Mouse (Mus musculus) heart, postnatal 0 days (tissue): ENCODE measurements around the gene Chst1. TPM values are rescaled to one million over a fixed set of nuclear protein-coding genes. Genes with fewer than 3 reads are reported as not detected.

Source experiments
- ATAC-seq: fragments of 200-750 bp; cut with Nextera tagmentation; 2 replicates; pipeline ENCODE4 v1.8.0; 2017; ENCODE audit warnings: low read depth, moderate number of reproducible peaks, moderate library complexity; ENCODE audit not compliant: insufficient read depth
- DNase-seq: peaks from one replicate; pipeline ENCODE4 v3.0.0-alpha.2; 2016; ENCODE audit warnings: low spot score
- H3K27ac ChIP-seq: fragments of 300-500 bp; sonication (generic); 2 replicates; pipeline ENCODE4 v1.5.1; 2014; ENCODE audit warnings: low read depth, mild to moderate bottlenecking
- H3K27me3 ChIP-seq: fragments of 300-500 bp; sonication (generic); 2 replicates; pipeline ENCODE4 v1.6.1; 2014; ENCODE audit warnings: low read length, mixed read lengths; ENCODE audit not compliant: control insufficient read depth, insufficient read depth
- H3K36me3 ChIP-seq: fragments of 300-500 bp; sonication (generic); replicated peaks from 2 replicates; pipeline ENCODE4 v1.6.1; 2014; ENCODE audit warnings: low read length, mixed read lengths; ENCODE audit not compliant: control insufficient read depth, insufficient read depth
- H3K4me1 ChIP-seq: fragments of 300-500 bp; sonication (generic); 2 replicates; pipeline ENCODE4 v1.6.1; 2014; ENCODE audit warnings: antibody characterized with exemption; ENCODE audit not compliant: control insufficient read depth, insufficient read depth
- H3K4me2 ChIP-seq: fragments of 300-500 bp; sonication (generic); 2 replicates; pipeline ENCODE4 v1.6.1; 2014; ENCODE audit warnings: low read depth, mild to moderate bottlenecking, low read length, moderate library complexity
- H3K4me3 ChIP-seq: fragments of 300-500 bp; sonication (generic); 2 replicates; pipeline ENCODE4 v1.5.1; 2014; ENCODE audit warnings: low read depth, low read length
- H3K9ac ChIP-seq: fragments of 300-500 bp; sonication (generic); replicated peaks from 2 replicates; pipeline ENCODE4 v1.6.1; 2014; ENCODE audit warnings: low read depth, low read length, mixed read lengths
- H3K9me3 ChIP-seq: fragments of 300-500 bp; sonication (generic); replicated peaks from 2 replicates; pipeline ENCODE4 v1.6.1; 2016; ENCODE audit warnings: low read length; ENCODE audit not compliant: control insufficient read depth
- CTCF ChIP-seq: IDR thresholded peaks from 2 replicates; pipeline ENCODE4 v1.5.1; 2016; ENCODE audit warnings: antibody characterized with exemption, control low read depth, low read depth
- EP300 ChIP-seq: IDR thresholded peaks from 2 replicates; pipeline ENCODE4 v1.6.1; 2016; ENCODE audit warnings: antibody characterized with exemption, low read depth
- WGBS: fragments of 180-500 bp; shearing (Covaris S2); extraction: QIAGEN DNeasy Blood & Tissue Kit; methylation state at CpG from one replicate; pipeline ENCODE4 v1.1.7; 2014; 5-methylcytosine and 5-hydroxymethylcytosine counted together
- polyA plus RNA-seq: library from polyadenylated mRNA; unstranded; fragments of >200 nt; fragmentation: Nextera tagmentation; extraction: Ambion mirVana; gene quantifications from 2 replicates; pipeline ENCODE4 v1.2.1, GENCODE M21; 2015
- total RNA-seq: library from RNA; depleted of rRNA; stranded (reverse); fragments of >200 nt; gene quantifications from 2 replicates; pipeline ENCODE4 v1.2.3, GENCODE M21; 2014; ENCODE audit warnings: low replicate concordance

Gene Chst1
- total and polyA plus RNA-seq, 2 experiments from 2014 or later: 1.5 to 2.3 TPM

GRCm38 (mm10) chr2:92577824-92578223 is 21.7 kb upstream of the Chst1 start:
- H3K27me3 ChIP-seq: no peaks in the 10 kb centered on the region
- H3K4me3 ChIP-seq: no peak overlapping the region
- no peaks in the 10 kb centered on the region for H3K36me3 ChIP-seq
- DNase-seq (no peak), ATAC-seq (no peak)
- H3K4me2 ChIP-seq: no peak overlapping the region
- H3K9ac ChIP-seq: no peak overlapping the region
- no peak for TF ChIP-seq CTCF
- TF ChIP-seq EP300: no peak
- 49% methylated on average over 9 of the region's 9 CpGs for WGBS
- no peak overlapping the region for H3K27ac ChIP-seq
- H3K9me3 ChIP-seq: no peaks in the 10 kb centered on the region
- H3K4me1 ChIP-seq: no peaks in the 10 kb centered on the region

DNA sequence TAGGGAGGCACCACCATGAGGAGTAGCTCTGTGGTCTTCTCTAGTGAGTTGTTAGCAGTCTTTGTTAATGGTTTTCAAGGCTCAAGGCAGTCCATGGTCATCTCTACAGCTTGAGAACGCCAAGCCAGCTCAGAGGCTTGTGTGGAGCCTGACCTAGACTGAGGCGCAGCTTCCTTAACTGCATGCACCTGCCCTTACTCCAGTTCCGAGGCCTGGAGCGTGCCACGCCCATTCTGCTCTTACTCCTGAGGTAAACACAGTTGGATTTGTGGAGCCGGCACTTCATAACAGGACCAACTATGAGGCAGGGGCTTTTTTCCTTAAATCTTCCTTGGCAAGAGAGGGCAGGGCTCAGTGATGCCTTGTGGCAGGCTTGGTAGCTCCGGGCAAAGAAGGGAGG is 18.2 kb upstream of the Chst1 start:
- DNase-seq (no peak), ATAC-seq (no peak)
- no peak overlapping the region for H3K9ac ChIP-seq
- no peaks in the 10 kb centered on the region for H3K9me3 ChIP-seq
- WGBS: 79% methylated on average over 7 of the region's 7 CpGs
- H3K4me3 ChIP-seq: no peak overlapping the region
- TF ChIP-seq EP300: no peak
- no peak for TF ChIP-seq CTCF
- H3K27me3 ChIP-seq: no peaks in the 10 kb centered on the region
- no peaks in the 10 kb centered on the region for H3K4me1 ChIP-seq
- H3K27ac ChIP-seq: no peak overlapping the region
- no peak overlapping the region for H3K4me2 ChIP-seq
- no peaks in the 10 kb centered on the region for H3K36me3 ChIP-seq

DNA sequence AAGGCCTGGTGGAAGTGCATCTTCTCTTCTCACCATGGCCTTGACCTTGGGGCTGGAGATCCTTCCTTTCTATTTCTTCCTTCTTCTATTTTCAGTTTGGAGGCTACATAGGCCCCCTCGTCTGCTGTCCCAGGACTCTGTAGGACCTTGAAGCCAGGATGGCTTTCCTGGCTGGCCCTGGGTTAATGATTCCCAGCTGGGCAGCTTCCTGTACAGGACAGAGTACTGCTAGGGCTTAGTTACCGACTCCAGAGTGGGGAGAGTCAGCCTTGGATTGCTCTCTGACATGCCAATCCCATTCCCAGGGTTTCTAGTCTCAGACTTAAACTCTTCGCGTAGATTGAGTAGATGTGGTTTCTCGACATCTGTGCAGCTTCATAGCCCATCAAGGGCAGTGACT is 16.9 kb upstream of the Chst1 start:
- H3K9ac ChIP-seq: no peak overlapping the region
- H3K4me2 ChIP-seq: no peak overlapping the region
- TF ChIP-seq EP300 (no peak), CTCF (no peak)
- H3K4me3 ChIP-seq: no peak overlapping the region
- H3K27ac ChIP-seq: no peak overlapping the region
- DNase-seq (no peak), ATAC-seq (no peak)
- no peaks in the 10 kb centered on the region for H3K36me3 ChIP-seq
- WGBS: 75% methylated on average over 5 of the region's 5 CpGs
- no peaks in the 10 kb centered on the region for H3K9me3 ChIP-seq
- no peaks in the 10 kb centered on the region for H3K4me1 ChIP-seq
- no peaks in the 10 kb centered on the region for H3K27me3 ChIP-seq

DNA sequence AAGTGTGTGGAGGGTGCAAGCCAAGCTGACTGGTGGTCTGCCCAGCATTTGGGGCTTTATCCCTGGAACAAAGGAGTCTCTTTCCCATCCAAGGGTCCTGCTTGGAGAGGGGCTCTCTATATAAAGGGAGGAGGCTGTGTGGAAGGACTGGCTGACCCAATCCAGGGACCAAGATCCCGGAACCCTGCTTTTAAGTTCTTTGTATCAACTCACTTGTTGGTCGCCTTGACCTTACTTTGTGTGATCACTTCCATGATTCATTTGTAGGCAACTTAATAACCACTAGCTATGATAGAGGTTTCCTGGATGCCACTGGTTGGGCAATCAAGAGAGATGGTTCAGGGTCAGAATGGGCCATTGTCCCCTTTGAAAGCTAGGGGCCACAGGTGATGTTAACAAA is 11.7 kb upstream of the Chst1 start:
- no peak overlapping the region for H3K27ac ChIP-seq
- WGBS: 91% methylated on average over 2 of the region's 2 CpGs
- no peaks in the 10 kb centered on the region for H3K4me1 ChIP-seq
- H3K9me3 ChIP-seq: no peaks in the 10 kb centered on the region
- no peaks in the 10 kb centered on the region for H3K36me3 ChIP-seq
- H3K27me3 ChIP-seq: no peaks in the 10 kb centered on the region
- no peak overlapping the region for H3K9ac ChIP-seq
- no peak overlapping the region for H3K4me3 ChIP-seq
- ATAC-seq: no peak
- TF ChIP-seq CTCF: no peak
- TF ChIP-seq EP300: no peak
- no peak for DNase-seq
- H3K4me2 ChIP-seq: no peak overlapping the region

GRCm38 (mm10) chr2:92594929-92595730 is 4.4 kb upstream of the Chst1 start:
- Histone ChIP-seq H3K36me3 (no peaks in the 10 kb centered on the region), H3K27me3 (peaks cover 25% of the 10 kb centered on the region), H3K4me1 (no peaks in the 10 kb centered on the region; the same call in 1 of the 2 replicates), H3K4me3 (no peak overlapping the region), H3K27ac (peak overlapping the region; percentile 20; the same call in 1 of the 2 replicates), H3K4me2 (no peak overlapping the region), H3K9me3 (no peaks in the 10 kb centered on the region), H3K9ac (no peak overlapping the region)
- DNase-seq: no peak
- 42% methylated on average over 11 of the region's 11 CpGs for WGBS
- TF ChIP-seq CTCF: peak; percentile 12; the same call in 1 of the 2 replicates
- no peak for TF ChIP-seq EP300
- ATAC-seq: peak; percentile 28

GRCm38 (mm10) chr2:92597291-92597690 is 2.2 kb upstream of the Chst1 start:
- Histone ChIP-seq H3K4me1 (no peaks in the 10 kb centered on the region; the same call in 1 of the 2 replicates), H3K36me3 (no peaks in the 10 kb centered on the region), H3K27me3 (peaks cover 46% of the 10 kb centered on the region), H3K4me3 (no peak overlapping the region), H3K4me2 (no peak overlapping the region), H3K9me3 (no peaks in the 10 kb centered on the region), H3K27ac (no peak overlapping the region), H3K9ac (no peak overlapping the region)
- 23% methylated on average over 7 of the region's 7 CpGs for WGBS
- ATAC-seq: no peak
- TF ChIP-seq CTCF (peak; percentile 23), EP300 (no peak)
- DNase-seq: no peak
